Mouse (Mus musculus) heart, adult 2 months (tissue): ENCODE results near the gene Cuta.
A peak's percentile ranks its signal among the peaks of the same experiment; 100 is the strongest.
"Not testable (repeated sequence)": the region's sequence is repeated elsewhere in the genome, so short reads cannot be mapped to it uniquely, and the experiment has no call there.

Experiments
- CTCF ChIP-seq: fragments of 200-600 bp; IDR thresholded peaks from 2 replicates; pipeline ENCODE4 v1.8.1; 2022; ENCODE audit warnings: antibody characterized with exemption, mild to moderate bottlenecking, moderate library complexity
- EP300 ChIP-seq: fragments of 200-500 bp; IDR thresholded peaks from 2 replicates; pipeline ENCODE4 v1.6.1; 2011; ENCODE audit warnings: low read depth, low read length, control low read depth; ENCODE audit not compliant: insufficient read depth
- POLR2A ChIP-seq: fragments of 200-500 bp; IDR thresholded peaks from 2 replicates; pipeline ENCODE4 v1.6.1; 2011; ENCODE audit warnings: mild to moderate bottlenecking, low read depth, low read length, control low read depth; ENCODE audit not compliant: insufficient read depth

GRCm38 (mm10) chr17:26977354-26977753 is 38.0 kb upstream of the Cuta start:
- TF ChIP-seq POLR2A, EP300: not testable (repeated sequence)
- TF ChIP-seq CTCF: 0 out of 2 replicates have a peak, but pooled peaks have one; percentile 16
